Mouse (Mus musculus) megakaryocyte, embryonic 14.5 days (primary cell): ENCODE data around the gene Amtn.

Experiments
- FLI1 ChIP-seq: IDR thresholded peaks from 2 replicates; pipeline ENCODE4 v1.6.1; 2012; ENCODE audit warnings: low read length, inconsistent platforms, mixed read lengths
- GATA1 ChIP-seq: IDR thresholded peaks from 3 replicates; pipeline ENCODE4 v1.6.1; 2012; ENCODE audit warnings: mixed read lengths, low read length, inconsistent platforms, borderline replicate concordance

- TF ChIP-seq GATA1 (no peak), FLI1 (no peak)
Observed at GRCm38 (mm10) chr5:88366886-88367285, 9.0 kb upstream of the Amtn start.
